ENCODE assay signal across 8 mouse cellular contexts in genomic region chr6:129532942-129533860, GRCm38 (mm10). TPM values are rescaled to one million over a fixed set of nuclear protein-coding genes. Genes with fewer than 3 reads are reported as not detected.
DNase-seq lines count a peak whose midpoint lies in the region; ATAC-seq and TF ChIP-seq lines count a peak whose summit lies in the region.

TSS of gene Gabarapl1 (plus strand) at chr6:129533160.

- DNase-seq in Muller cell, postnatal 12 days (ENCODE audit: inconsistent ontology term) = peak; percentile 88
- peak; percentile 88 for DNase-seq in cerebellum, adult 9-10 months
- peak; percentile 81 to 83 for DNase-seq in layer of hippocampus, adult 8-10 months (ENCODE audit: low spot score in 2 of 2)
- DNase-seq in lung, embryonic 14.5 days = peak; percentile 82
- DNase-seq in thymus, adult 2 months = peak; percentile 62

- no peak for TF ChIP-seq CTCF in lung, embryonic 14.5 days (IDR thresholded peaks at IDR 0.05; ENCODE audit: low read depth)
- TF ChIP-seq CTCF in olfactory bulb, adult 2 months (IDR thresholded peaks at IDR 0.05; ENCODE audit: insufficient read depth, low read depth, low read length) = no peak
- no peak for TF ChIP-seq CTCF in thymus, adult 2 months (IDR thresholded peaks at IDR 0.05; ENCODE audit: borderline replicate concordance, control insufficient read depth, extremely low read depth, insufficient read depth, low read length, poor library complexity)

- WGBS in lung, embryonic 14.5 days = under 1% methylated on average over 55 of the region's 55 CpGs
- WGBS in olfactory bulb, adult 2 months = under 1% methylated on average over 55 of the region's 55 CpGs
- WGBS in thymus, adult 2 months = under 1% methylated on average over 55 of the region's 55 CpGs

- peak within 1 kb of the TSS; percentile 87 for H3K4me2 ChIP-seq in lung, embryonic 14.5 days

- peak within 1 kb of the TSS; percentile 71 for H3K9ac ChIP-seq in lung, embryonic 14.5 days

- peak within 1 kb of the TSS; percentile 30; the same call in 1 of the 2 replicates for H3K27ac ChIP-seq in lung, embryonic 14.5 days (ENCODE audit: low read depth)
- peak within 1 kb of the TSS; percentile 99 for H3K27ac ChIP-seq in olfactory bulb, adult 2 months (ENCODE audit: insufficient read depth, low read depth, low read length)
- H3K27ac ChIP-seq in thymus, adult 2 months (ENCODE audit: control insufficient read depth, insufficient read depth, low read length) = no peak within 1 kb of the TSS

- TF ChIP-seq POLR2A in olfactory bulb, adult 2 months (IDR thresholded peaks at IDR 0.05; ENCODE audit: insufficient read depth, low read depth, low read length) = peak; percentile 33
- no peak for TF ChIP-seq POLR2A in thymus, adult 2 months (IDR thresholded peaks at IDR 0.05; ENCODE audit: control insufficient read depth, extremely low read depth, insufficient read depth, low read length, poor library complexity)

- no peaks in the 10 kb centered on the region for H3K27me3 ChIP-seq in lung, embryonic 14.5 days (ENCODE audit: insufficient read depth, low read length)
- H3K27me3 ChIP-seq in thymus, adult 2 months (ENCODE audit: control insufficient read depth, insufficient read depth, low read length) = no peaks in the 10 kb centered on the region

- 0 out of 2 replicates have a peak, but pooled peaks cover 5% of the 10 kb centered on the region for H3K4me1 ChIP-seq in lung, embryonic 14.5 days (ENCODE audit: insufficient read depth)
- peaks cover 2% of the 10 kb centered on the region; the same call in 1 of the 2 replicates for H3K4me1 ChIP-seq in olfactory bulb, adult 2 months (ENCODE audit: control insufficient read depth, insufficient read depth, low read length)
- H3K4me1 ChIP-seq in thymus, adult 2 months (replicated peaks; ENCODE audit: control insufficient read depth, insufficient read depth, low read length) = peaks cover 17% of the 10 kb centered on the region

- peak within 1 kb of the TSS; percentile 81 for H3K4me3 ChIP-seq in lung, embryonic 14.5 days (ENCODE audit: low read depth, low read length)
- peak within 1 kb of the TSS; percentile 97 for H3K4me3 ChIP-seq in olfactory bulb, adult 2 months (ENCODE audit: insufficient read depth, low read depth, low read length)
- peak within 1 kb of the TSS; percentile 64 for H3K4me3 ChIP-seq in thymus, adult 2 months (ENCODE audit: control insufficient read depth, insufficient read depth, low read length)

- ATAC-seq in frontal cortex, adult (ENCODE audit: low TSS enrichment) = peak; percentile 76
- ATAC-seq in hematopoietic stem cell, adult 5-6 weeks (replicated peaks in 1 of 2; ENCODE audit: insufficient read depth in 1 of 2, low FRiP score in 2 of 2, low TSS enrichment in 1 of 2, low read depth in 1 of 2, poor library complexity in 2 of 2, severe bottlenecking in 2 of 2) = peak; percentile 55 to 73
- peak; percentile 88 for ATAC-seq in lung, embryonic 14.5 days (ENCODE audit: insufficient read depth)

- no peaks in the 10 kb centered on the region for H3K9me3 ChIP-seq in lung, embryonic 14.5 days (ENCODE audit: low read depth, low read length)

- H3K36me3 ChIP-seq in lung, embryonic 14.5 days (ENCODE audit: insufficient read depth) = peaks cover 3% of the 10 kb centered on the region; the same call in 1 of the 2 replicates
- H3K36me3 ChIP-seq in thymus, adult 2 months (ENCODE audit: control insufficient read depth, insufficient read depth, low read length) = no peaks in the 10 kb centered on the region

RNA-seq across cellular contexts. Expression of gene Gabarapl1, which starts in this region (rescaled TPM):
- total RNA-seq in hematopoietic stem cell, adult 5-6 weeks (2017) = 147 and 152 TPM in 2 replicates
- 100 to 1,000 TPM; 665 to 765 (median 700) TPM for total RNA-seq in layer of hippocampus, adult 8-10 months (2022)
- polyA plus RNA-seq in lung, embryonic 14.5 days (2014; fragmentation: Nextera tagmentation; extraction: Ambion mirVana) = 12.4 and 12.5 TPM in 2 replicates
- polyA plus RNA-seq in olfactory bulb, adult 2 months (2012; ENCODE audit: insufficient read depth, insufficient read length, low replicate concordance, missing spikeins) = 169 TPM in 1 of 2 replicates, not detected in the other
- polyA plus RNA-seq in thymus, adult 2 months (2012; rRNA removed) = 24.6 and 29.8 TPM in 2 replicates
